Mouse (Mus musculus) heart, embryonic 11.5 days (tissue): ENCODE measurements around the gene Ptprm. TPM values are rescaled to one million over a fixed set of nuclear protein-coding genes. Genes with fewer than 3 reads are reported as not detected.

ENCODE experiments used
- ATAC-seq: fragments of 200-750 bp; cut with Nextera tagmentation; replicated peaks from 2 replicates; pipeline ENCODE4 v1.8.0; 2017; ENCODE audit warnings: moderate library complexity; ENCODE audit not compliant: insufficient number of reproducible peaks, low FRiP score, low TSS enrichment
- H3K27ac ChIP-seq: fragments of 300-500 bp; sonication (generic); 2 replicates; pipeline ENCODE4 v1.5.1; 2014; ENCODE audit warnings: mild to moderate bottlenecking, low read depth, low read length
- H3K27me3 ChIP-seq: fragments of 300-500 bp; sonication (generic); 2 replicates; pipeline ENCODE4 v1.6.1; 2014; ENCODE audit warnings: mild to moderate bottlenecking, low read length, mixed read lengths; ENCODE audit not compliant: control insufficient read depth, insufficient read depth
- H3K36me3 ChIP-seq: fragments of 300-500 bp; sonication (generic); 2 replicates; pipeline ENCODE4 v1.6.1; 2014; ENCODE audit warnings: mild to moderate bottlenecking, low read length, moderate library complexity, mixed read lengths; ENCODE audit not compliant: control insufficient read depth, insufficient read depth
- H3K4me1 ChIP-seq: fragments of 300-500 bp; sonication (generic); 2 replicates; pipeline ENCODE4 v1.6.1; 2014; ENCODE audit warnings: low read length; ENCODE audit not compliant: control insufficient read depth, insufficient read depth
- H3K4me2 ChIP-seq: fragments of 300-500 bp; sonication (generic); 2 replicates; pipeline ENCODE4 v1.6.1; 2014; ENCODE audit warnings: mild to moderate bottlenecking, moderate library complexity
- H3K4me3 ChIP-seq: fragments of 300-500 bp; sonication (generic); 2 replicates; pipeline ENCODE4 v1.5.1; 2014; ENCODE audit warnings: low read depth, low read length
- H3K9ac ChIP-seq: fragments of 300-500 bp; sonication (generic); 2 replicates; pipeline ENCODE4 v1.6.1; 2014; ENCODE audit warnings: mild to moderate bottlenecking, low read depth, low read length, moderate library complexity
- H3K9me3 ChIP-seq: fragments of 300-500 bp; sonication (generic); replicated peaks from 2 replicates; pipeline ENCODE4 v1.6.1; 2016; ENCODE audit warnings: low read length; ENCODE audit not compliant: control insufficient read depth
- WGBS: fragments of 180-500 bp; shearing (Covaris S2); extraction: QIAGEN DNeasy Blood & Tissue Kit; methylation state at CpG from one replicate; pipeline ENCODE4 v1.1.7; 2014; ENCODE audit not compliant: insufficient replicate concordance; 5-methylcytosine and 5-hydroxymethylcytosine counted together
- polyA plus RNA-seq: library from polyadenylated mRNA; unstranded; fragments of >200 nt; fragmentation: Nextera tagmentation; extraction: Ambion mirVana; gene quantifications from 2 replicates; pipeline ENCODE4 v1.2.1, GENCODE M21; 2014

The Ptprm gene
- polyA plus RNA-seq, 1 experiment from 2014 or later = 15.9 TPM

GRCm38 (mm10) chr17:67142183-67142756 lies 212.0 kb downstream of the Ptprm start:
- ATAC-seq = no peak
- Histone ChIP-seq H3K4me1 (no peaks in the 10 kb centered on the region; the same call in 1 of the 2 replicates), H3K27me3 (no peaks in the 10 kb centered on the region), H3K9ac (no peak overlapping the region), H3K27ac (no peak overlapping the region), H3K9me3 (no peaks in the 10 kb centered on the region), H3K4me3 (no peak overlapping the region), H3K36me3 (no peaks in the 10 kb centered on the region), H3K4me2 (no peak overlapping the region)
- 74% methylated on average over 4 of the region's 4 CpGs for whole genome bisulfite sequencing

DNA sequence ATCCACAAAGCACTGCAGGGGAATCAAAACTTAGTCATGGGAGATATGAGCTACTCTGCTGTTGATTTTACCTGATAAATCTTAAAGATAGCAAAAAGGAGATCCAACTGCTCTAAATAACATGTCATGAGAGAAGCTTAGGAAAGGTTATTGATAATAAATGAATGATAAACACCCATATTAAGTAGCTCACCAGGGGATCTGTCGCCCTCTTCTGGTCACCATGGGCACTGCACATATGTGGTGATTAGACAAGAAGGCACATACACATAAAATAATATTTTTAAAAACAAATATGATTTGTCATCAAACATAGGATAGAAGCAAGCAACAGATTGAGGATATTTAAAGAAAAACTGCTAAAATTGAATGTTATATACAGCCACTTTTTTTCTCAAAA lies 213.8 kb downstream of the Ptprm start:
- Histone ChIP-seq H3K4me1 (peaks cover 8% of the 10 kb centered on the region), H3K27ac (no peak overlapping the region), H3K27me3 (no peaks in the 10 kb centered on the region), H3K9me3 (no peaks in the 10 kb centered on the region), H3K36me3 (no peaks in the 10 kb centered on the region), H3K4me2 (no peak overlapping the region), H3K9ac (no peak overlapping the region), H3K4me3 (no peak overlapping the region)
- ATAC-seq = no peak
- WGBS = 45% methylated on average over 1 of the region's 1 CpGs

GRCm38 (mm10) chr17:67138981-67139380 lies 215.3 kb downstream of the Ptprm start:
- no peak overlapping the region for H3K4me3 ChIP-seq
- H3K4me1 ChIP-seq = peaks cover 13% of the 10 kb centered on the region
- H3K36me3 ChIP-seq = no peaks in the 10 kb centered on the region
- no peak overlapping the region for H3K27ac ChIP-seq
- no peak overlapping the region for H3K4me2 ChIP-seq
- no peak for ATAC-seq
- no peaks in the 10 kb centered on the region for H3K27me3 ChIP-seq
- no peaks in the 10 kb centered on the region for H3K9me3 ChIP-seq
- 68% methylated on average over 12 of the region's 12 CpGs for WGBS
- H3K9ac ChIP-seq = no peak overlapping the region

DNA sequence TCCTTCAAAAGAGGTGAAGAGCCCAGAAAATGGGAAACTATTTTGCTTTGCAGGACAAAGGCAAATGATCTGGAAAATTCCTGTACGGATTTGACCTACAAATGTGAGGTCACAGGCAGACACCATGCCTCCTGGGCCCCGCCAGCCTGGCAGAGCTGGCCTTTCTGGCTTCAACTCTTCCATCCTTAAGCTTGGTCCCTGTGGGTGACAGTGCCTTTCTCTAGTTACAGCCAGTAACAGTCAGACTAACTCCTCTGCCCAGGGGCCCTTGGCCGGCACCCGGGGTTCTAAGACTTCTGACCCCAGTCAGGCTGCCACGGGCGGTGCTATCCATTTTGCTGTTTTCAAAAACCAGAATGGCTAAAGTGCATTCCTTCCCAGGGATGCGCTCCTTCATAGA lies 217.4 kb downstream of the Ptprm start:
- Histone ChIP-seq H3K27me3 (no peaks in the 10 kb centered on the region), H3K27ac (peak overlapping the region; percentile 70), H3K4me1 (peaks cover 28% of the 10 kb centered on the region), H3K4me2 (no peak overlapping the region), H3K4me3 (no peak overlapping the region), H3K9ac (no peak overlapping the region), H3K9me3 (no peaks in the 10 kb centered on the region), H3K36me3 (no peaks in the 10 kb centered on the region)
- no peak; the same call in 1 of the 2 replicates for ATAC-seq
- WGBS = 60% methylated on average over 7 of the region's 7 CpGs

- no peak; the same call in 1 of the 2 replicates for ATAC-seq
- H3K27ac ChIP-seq = peak overlapping the region; percentile 70
- 14% methylated on average over 8 of the region's 8 CpGs for WGBS
Observed at GRCm38 (mm10) chr17:67136421-67136820, 217.8 kb downstream of the Ptprm start.

DNA sequence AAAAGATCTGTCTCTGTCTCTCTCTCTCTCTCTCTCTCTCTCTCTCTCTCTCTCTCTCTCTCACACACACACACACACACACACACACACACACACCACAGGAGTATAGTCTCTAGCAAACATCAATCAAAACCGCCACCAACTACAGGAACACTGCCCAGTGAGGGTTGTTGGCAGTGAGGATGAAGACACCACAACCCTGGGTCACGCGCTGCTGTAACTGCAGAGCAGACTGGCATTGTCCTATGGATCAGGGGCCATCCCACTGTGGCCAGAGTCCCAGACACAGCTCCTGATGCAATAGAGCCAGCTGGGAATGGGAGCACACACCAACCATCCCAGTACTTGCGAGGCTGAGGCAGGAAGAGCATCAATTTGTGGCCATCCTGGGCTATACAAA lies 220.0 kb downstream of the Ptprm start:
- Histone ChIP-seq H3K27me3 (no peaks in the 10 kb centered on the region), H3K4me2 (no peak overlapping the region), H3K9ac (no peak overlapping the region), H3K36me3 (no peaks in the 10 kb centered on the region), H3K4me1 (peaks cover 28% of the 10 kb centered on the region), H3K4me3 (no peak overlapping the region), H3K27ac (peak overlapping the region; percentile 82; the same call in 1 of the 2 replicates), H3K9me3 (no peaks in the 10 kb centered on the region)
- WGBS = 85% methylated on average over 4 of the region's 4 CpGs
- no peak for ATAC-seq

More at GRCm38 (mm10) chr17:67136421-67136820, 217.8 kb downstream of the Ptprm start:
- H3K36me3 ChIP-seq = no peaks in the 10 kb centered on the region
- H3K27me3 ChIP-seq = no peaks in the 10 kb centered on the region
- H3K4me3 ChIP-seq = no peak overlapping the region
- peaks cover 28% of the 10 kb centered on the region for H3K4me1 ChIP-seq
- H3K9me3 ChIP-seq = no peaks in the 10 kb centered on the region
- no peak overlapping the region for H3K9ac ChIP-seq
- peak overlapping the region; percentile 19; the same call in 1 of the 2 replicates for H3K4me2 ChIP-seq

DNA sequence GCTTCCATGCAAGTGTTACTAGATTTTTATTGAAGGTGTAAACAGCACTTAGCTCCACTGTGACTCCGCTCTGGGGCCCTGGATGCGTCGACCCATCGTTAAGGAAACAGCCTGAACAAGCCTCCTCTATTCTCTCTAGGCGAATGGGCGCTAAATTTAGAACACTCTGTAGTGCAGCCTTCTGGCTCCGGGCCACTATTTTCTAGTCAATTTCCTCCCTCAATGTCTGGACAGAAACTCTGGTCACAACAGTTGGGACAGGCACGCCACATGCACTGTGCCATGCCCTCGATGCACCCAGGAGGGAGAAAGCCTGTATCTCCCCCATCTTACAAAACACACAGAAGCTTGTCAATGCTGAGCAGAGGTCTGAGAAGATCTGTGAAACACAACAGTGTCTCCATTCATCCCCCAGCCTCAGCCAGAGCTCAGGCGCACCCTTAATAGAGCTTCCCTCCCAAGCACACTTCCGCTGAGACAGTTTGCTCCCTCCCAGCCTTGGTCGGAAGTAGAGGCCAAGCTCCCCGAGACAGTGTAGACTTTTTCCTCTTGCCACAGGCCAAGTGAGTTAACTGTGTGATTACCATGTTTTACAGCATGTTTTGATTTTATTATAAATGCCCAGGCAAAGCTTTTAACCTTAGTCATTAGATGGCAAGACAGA lies 220.7 kb downstream of the Ptprm start:
- Histone ChIP-seq H3K4me3 (no peak overlapping the region), H3K9ac (peak overlapping the region; percentile 16; the same call in 1 of the 2 replicates), H3K9me3 (no peaks in the 10 kb centered on the region), H3K27me3 (no peaks in the 10 kb centered on the region), H3K27ac (peak overlapping the region; percentile 82), H3K36me3 (no peaks in the 10 kb centered on the region), H3K4me2 (peak overlapping the region; percentile 44), H3K4me1 (peaks cover 28% of the 10 kb centered on the region)
- ATAC-seq = peak; percentile 64
- WGBS = 17% methylated on average over 13 of the region's 13 CpGs

- H3K27me3 ChIP-seq = no peaks in the 10 kb centered on the region
- no peak for ATAC-seq
- H3K4me1 ChIP-seq = peaks cover 28% of the 10 kb centered on the region
- H3K36me3 ChIP-seq = no peaks in the 10 kb centered on the region
- no peak overlapping the region; the same call in none of the 2 replicates for H3K4me2 ChIP-seq
- H3K27ac ChIP-seq = peak overlapping the region; percentile 82; the same call in 1 of the 2 replicates
- H3K4me3 ChIP-seq = no peak overlapping the region
- no peaks in the 10 kb centered on the region for H3K9me3 ChIP-seq
- H3K9ac ChIP-seq = no peak overlapping the region
- WGBS = 82% methylated on average over 4 of the region's 4 CpGs
Observed at GRCm38 (mm10) chr17:67133026-67133425, 221.2 kb downstream of the Ptprm start.
